Mouse (Mus musculus) liver, adult 2 months (tissue): ENCODE measurements at regions not wholly inside any gene's neighbourhood (a gene's known extent, or its start where the extent isn't known, plus 50 kb on each side); places are given as distances from the start of the nearest gene placed in this dataset.

Source experiments
- CTCF ChIP-seq: fragments of 200-500 bp; IDR thresholded peaks from 2 replicates; pipeline ENCODE4 v1.5.1; 2011; ENCODE audit warnings: low read depth, low read length, control low read depth
- POLR2A ChIP-seq: fragments of 200-500 bp; IDR thresholded peaks from 2 replicates; pipeline ENCODE4 v1.6.1; 2011; ENCODE audit warnings: low read length, control low read depth; ENCODE audit not compliant: insufficient read depth; ENCODE audit errors: extremely low read depth

DNA sequence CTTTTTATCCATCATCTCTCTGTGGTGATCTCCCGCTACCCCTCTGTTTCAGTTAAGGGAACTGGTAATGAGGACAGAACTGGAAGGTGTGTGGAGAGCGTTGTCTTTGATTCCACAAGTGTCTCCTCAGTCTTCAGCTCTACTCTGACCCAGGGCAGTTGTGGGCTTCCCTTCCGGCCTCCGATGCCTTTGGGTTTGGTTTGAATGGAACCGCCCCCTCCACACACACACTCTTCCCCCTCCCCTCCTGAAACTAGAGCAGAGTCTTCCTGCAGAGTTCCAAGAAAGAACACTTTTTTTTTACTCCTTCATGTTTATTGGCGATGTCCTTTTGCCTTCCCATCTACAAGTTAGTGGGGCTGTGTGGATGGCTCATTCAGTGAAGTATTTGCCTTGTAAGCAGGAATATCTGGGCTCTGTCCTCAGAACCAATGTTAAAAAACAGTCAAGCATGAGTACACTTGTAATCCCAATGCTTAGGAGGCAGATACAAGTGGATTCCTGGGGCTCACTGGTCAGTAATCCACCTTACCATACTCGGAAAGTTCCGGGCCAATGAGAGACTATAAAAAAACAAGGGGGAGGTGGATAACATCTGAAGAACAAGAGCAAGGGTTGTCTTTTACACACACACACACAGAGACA lies 70.9 kb upstream of the Magi1 start:
- TF ChIP-seq CTCF (no peak), POLR2A (no peak)
